Mouse (Mus musculus) MEL (cell line): ENCODE data around the gene Iah1.

Experiments
- CHD1 ChIP-seq: IDR thresholded peaks from 2 replicates; pipeline ENCODE4 v1.6.1; 2012; ENCODE audit warnings: low read depth, mild to moderate bottlenecking, inconsistent platforms, low read length, improper control_type of control experiment
- CHD2 ChIP-seq: IDR thresholded peaks from 2 replicates; pipeline ENCODE4 v1.6.1; 2011; ENCODE audit warnings: low read length, improper control_type of control experiment
- CTCF ChIP-seq, 3 experiments: IDR thresholded peaks in 2 of 3; conservative IDR thresholded peaks in 1 of 3; 2 replicates each; pipeline ENCODE4 v1.5.1; 2011 to 2012; ENCODE audit warnings: low read length in 3 of 3, low read depth in 2 of 3, mild to moderate bottlenecking in 2 of 3, improper control_type of control experiment in 1 of 3, inconsistent platforms in 1 of 3, mixed read lengths in 1 of 3, moderate library complexity in 1 of 3; ENCODE audit not compliant: control insufficient read depth in 1 of 3, insufficient read depth in 1 of 3, poor library complexity in 1 of 3, severe bottlenecking in 1 of 3
- E2F4 ChIP-seq: IDR thresholded peaks from 2 replicates; pipeline ENCODE4 v1.6.1; 2011; ENCODE audit warnings: low read depth, low read length, improper control_type of control experiment, borderline replicate concordance
- EP300 ChIP-seq, 2 experiments: IDR thresholded peaks; 2 replicates each; pipeline ENCODE4 v1.6.1; 2011; ENCODE audit warnings: improper control_type of control experiment in 2 of 2, low read length in 2 of 2, low read depth in 1 of 2, mild to moderate bottlenecking in 1 of 2
- MAX ChIP-seq: IDR thresholded peaks from 2 replicates; pipeline ENCODE4 v1.6.1; 2011; ENCODE audit warnings: low read length, improper control_type of control experiment
- NELFE ChIP-seq: IDR thresholded peaks from 2 replicates; pipeline ENCODE4 v1.6.1; 2011; ENCODE audit warnings: low read depth, low read length, improper control_type of control experiment
- POLR2AphosphoS2 ChIP-seq: IDR thresholded peaks from 2 replicates; pipeline ENCODE4 v1.6.1; 2011; ENCODE audit warnings: low read length, improper control_type of control experiment
- SIN3A ChIP-seq: IDR thresholded peaks from 2 replicates; pipeline ENCODE4 v1.6.1; 2012; ENCODE audit warnings: low read length, improper control_type of control experiment, inconsistent platforms
- USF1 ChIP-seq: IDR thresholded peaks from 2 replicates; pipeline ENCODE4 v1.6.1; 2014; ENCODE audit warnings: low read depth, mild to moderate bottlenecking, inconsistent platforms, low read length, improper control_type of control experiment, moderate library complexity
- ZNF384 ChIP-seq: IDR thresholded peaks from 2 replicates; pipeline ENCODE4 v1.6.1; 2012; ENCODE audit warnings: low read depth, mild to moderate bottlenecking, inconsistent platforms, low read length, improper control_type of control experiment

DNA sequence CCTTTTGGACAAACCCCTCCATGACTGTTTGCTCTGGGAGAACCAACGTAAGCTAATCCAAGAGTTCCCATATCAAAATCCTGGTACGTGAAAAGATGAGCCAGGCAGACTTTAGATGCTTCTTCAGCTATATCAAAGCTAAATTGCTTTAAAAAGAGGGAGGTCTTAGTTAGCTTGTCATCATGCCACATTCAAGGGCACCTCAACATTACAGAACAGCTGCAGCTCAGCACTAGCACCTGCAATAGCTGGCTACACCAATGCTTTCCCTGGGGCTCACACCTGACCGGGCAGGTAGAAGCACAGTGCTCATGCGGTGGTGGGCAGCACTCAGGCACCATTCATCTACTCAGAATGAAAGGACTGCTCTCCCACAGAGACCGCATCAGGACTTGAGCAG lies 24.5 kb downstream of the Iah1 start:
- TF ChIP-seq CHD1 (no peak), EP300 (IDR thresholded peaks at IDR 0.05; ENCODE audit: low read depth in 1 of 2, low read length in 2 of 2) (no peak), CTCF (IDR thresholded peaks at IDR 0.05 in 2 of 3, conservative IDR thresholded peaks at IDR 0.05 in 1 of 3; ENCODE audit: control insufficient read depth in 1 of 3, insufficient read depth in 1 of 3, low read depth in 2 of 3, low read length in 3 of 3, poor library complexity in 1 of 3, severe bottlenecking in 1 of 3) (no peak), POLR2AphosphoS2 (no peak), NELFE (no peak), USF1 (no peak), E2F4 (no peak), ZNF384 (no peak), MAX (no peak), CHD2 (no peak), SIN3A (no peak)
